Comparison of ENCODE assay signal across 20 mouse cellular contexts in the genomic region with DNA sequence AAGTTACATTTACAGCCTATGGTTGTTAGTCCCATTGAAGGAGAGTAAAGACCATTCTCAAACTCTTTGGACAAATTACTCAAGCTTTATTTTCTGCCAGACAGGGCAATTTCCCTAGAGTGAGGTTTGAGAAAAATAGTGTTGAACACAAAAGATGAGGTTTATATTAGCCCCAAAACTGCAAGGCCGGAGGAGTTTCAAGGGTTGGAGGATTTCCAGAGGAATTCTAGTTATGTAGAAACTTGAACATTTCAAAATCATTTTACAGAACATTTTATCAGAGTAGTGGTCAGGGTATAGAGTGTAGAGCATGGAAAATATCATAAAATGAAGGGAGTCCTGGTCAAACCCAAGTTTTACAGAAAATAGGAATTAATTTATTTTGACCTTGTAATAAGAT. TPM values are rescaled to one million over a fixed set of nuclear protein-coding genes. Genes with fewer than 3 reads are reported as not detected.
"Had no signal": no experiment of that assay in that cellular context is flagged by ENCODE, and none has a peak within 500 bp of the region (broad histone marks: within the 10 kb centered on the region; RNA-seq: fewer than 3 reads in every experiment).

No protein-coding gene starts in this region.

- ATAC-seq: liver, postnatal 0 days had no signal

- H3K36me3 ChIP-seq: neural tube, embryonic 12.5 days had no signal

- H3K4me3 ChIP-seq: left cerebral cortex, adult 2 months; liver, embryonic 13.5 days; neural tube, embryonic 12.5 days had no signal

- H3K4me1 ChIP-seq: liver, embryonic 13.5 days; neural tube, embryonic 12.5 days had no signal

- DNase-seq: kidney, adult 11 months; kidney, adult 9 months; kidney, postnatal 14 days; liver; liver, embryonic 13.5 days; liver, postnatal 0 days; lung, postnatal 14 days; midbrain, embryonic 14.5 days; thymus, postnatal 4 days had no signal

- H3K9ac ChIP-seq: liver, embryonic 13.5 days; liver, postnatal 0 days; neural tube, embryonic 12.5 days had no signal

- H3K9me3 ChIP-seq: liver, embryonic 13.5 days; neural tube, embryonic 12.5 days had no signal

- H3K27me3 ChIP-seq: liver, embryonic 13.5 days; neural tube, embryonic 12.5 days had no signal

- H3K27ac ChIP-seq: left cerebral cortex, adult 2 months; liver, embryonic 13.5 days; neural tube, embryonic 12.5 days; stomach, postnatal 0 days had no signal

- H3K4me2 ChIP-seq: liver, embryonic 13.5 days; neural tube, embryonic 12.5 days had no signal

RNA-seq across cellular contexts. Expression of gene Scgb2a2, which starts 17.5 kb away (rescaled TPM):
- total RNA-seq: layer of hippocampus, adult 8-10 months; layer of hippocampus, postnatal 25 days; left cerebral cortex, adult 2 months; left cerebral cortex, postnatal 14 days; megakaryocyte progenitor cell, adult 5-6 weeks; monocyte, adult 5-6 weeks; neutrophil, adult 5-6 weeks had no signal
- polyA plus RNA-seq: large intestine, adult 2 months; limb, embryonic 11.5 days; liver, embryonic 13.5 days; liver, postnatal 0 days; midbrain, embryonic 14.5 days; neural tube, embryonic 12.5 days; stomach, postnatal 0 days had no signal
